Mouse (Mus musculus): Measurements from ENCODE around the gene Cd69.

Cd69 gene

DNA sequence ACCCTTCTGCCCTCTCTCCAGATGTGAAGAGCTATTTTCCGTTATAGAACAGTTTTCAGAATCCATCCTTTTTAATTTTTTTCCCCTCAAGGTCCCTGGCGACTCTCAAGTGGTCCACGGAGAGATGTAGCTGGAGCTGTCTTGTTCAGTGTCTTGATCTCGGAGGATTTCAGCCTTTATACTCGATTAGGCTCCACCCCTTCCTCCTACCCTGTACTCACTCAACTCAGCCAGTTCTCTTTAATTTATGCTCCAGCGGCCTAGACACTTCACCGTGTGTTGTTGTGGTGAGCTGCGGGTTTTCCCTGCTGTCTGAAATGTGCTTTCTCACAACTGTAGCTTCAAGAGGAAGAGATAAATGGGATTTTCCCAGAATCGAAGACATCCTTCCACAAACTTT, at the start of gene Cd69:
Cd69 (minus strand) TSS at position 217 of the 400 bp plus-strand sequence.
- no peak for DNase-seq (ENCODE audit: low read depth, low spot score)

DNA sequence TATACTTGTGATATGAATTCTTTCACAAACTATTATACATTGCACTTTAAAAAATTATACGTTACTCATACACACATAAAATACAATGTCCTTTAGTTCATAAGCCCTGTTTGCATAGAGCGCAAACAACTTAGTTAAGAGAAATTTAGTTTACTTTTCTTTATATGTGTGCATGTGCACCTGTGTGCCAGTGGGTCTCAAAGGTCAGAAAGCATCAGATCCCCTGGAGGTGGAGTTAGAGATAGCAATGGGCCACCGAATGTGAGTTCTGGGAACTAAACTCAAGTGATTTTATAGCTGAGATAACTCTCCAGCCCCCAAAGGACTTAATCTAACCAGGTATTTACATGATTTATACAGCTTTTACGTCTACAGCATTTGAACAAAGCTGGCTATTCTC, 44.1 kb upstream of the Cd69 start:
- no peak for DNase-seq (ENCODE audit: low read depth, low spot score)

- DNase-seq (ENCODE audit: low read depth, low spot score), result no peak
Measured at GRCm38 (mm10) chr6:129318395-129318794, 43.2 kb upstream of the Cd69 start.

GRCm38 (mm10) chr6:129316463-129316862, 41.2 kb upstream of the Cd69 start:
- no peak for DNase-seq (ENCODE audit: low read depth, low spot score)

GRCm38 (mm10) chr6:129315698-129316097, 40.5 kb upstream of the Cd69 start:
- DNase-seq (ENCODE audit: low read depth, low spot score), result no peak

DNA sequence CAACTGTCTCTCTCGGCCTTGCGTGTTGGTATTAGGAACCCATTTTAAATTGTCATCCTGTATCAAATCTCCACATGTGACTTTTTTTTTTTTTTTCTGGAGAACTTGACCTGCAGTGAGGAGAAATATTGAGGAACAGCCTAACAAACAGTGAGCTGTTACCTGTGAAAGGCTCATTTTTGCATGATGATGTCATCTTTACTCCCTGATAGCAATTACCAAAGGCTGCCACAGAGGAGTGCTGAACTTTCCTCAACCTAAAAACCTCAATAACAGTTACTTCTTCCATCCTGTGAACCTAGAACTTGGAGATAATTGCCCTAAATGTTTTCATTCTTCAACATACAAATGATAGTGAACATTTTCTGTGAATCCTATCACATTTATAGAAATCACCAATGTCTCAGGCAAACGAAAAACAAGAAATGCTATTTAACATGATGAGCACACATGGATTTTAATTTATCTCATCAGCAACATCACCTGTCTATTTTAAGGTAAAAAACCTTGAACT, 39.5 kb upstream of the Cd69 start:
- no peak for DNase-seq (ENCODE audit: low read depth, low spot score)

- DNase-seq (ENCODE audit: low read depth, low spot score), result no peak
Measured at GRCm38 (mm10) chr6:129312499-129312898, 37.3 kb upstream of the Cd69 start.

DNA sequence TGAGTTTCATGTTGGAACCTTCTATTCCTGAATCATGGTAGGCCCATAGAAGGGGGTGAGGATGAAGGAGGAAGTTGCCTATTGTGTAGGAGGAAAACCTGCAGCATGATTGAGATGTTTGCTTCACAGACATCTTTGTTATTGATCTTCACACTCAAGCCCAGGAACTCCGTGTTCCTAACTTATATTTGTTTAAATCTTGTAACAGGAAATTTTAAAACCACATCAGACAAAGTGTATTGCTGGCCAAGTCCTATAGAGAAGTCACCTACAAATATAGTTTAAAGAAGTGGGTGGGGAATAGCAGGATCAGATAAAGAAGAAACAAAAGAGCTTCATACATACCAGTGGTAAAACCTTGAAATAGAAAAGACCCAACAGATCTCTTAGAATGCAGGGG, 28.9 kb upstream of the Cd69 start:
- no peak for DNase-seq (ENCODE audit: low read depth, low spot score)

DNA sequence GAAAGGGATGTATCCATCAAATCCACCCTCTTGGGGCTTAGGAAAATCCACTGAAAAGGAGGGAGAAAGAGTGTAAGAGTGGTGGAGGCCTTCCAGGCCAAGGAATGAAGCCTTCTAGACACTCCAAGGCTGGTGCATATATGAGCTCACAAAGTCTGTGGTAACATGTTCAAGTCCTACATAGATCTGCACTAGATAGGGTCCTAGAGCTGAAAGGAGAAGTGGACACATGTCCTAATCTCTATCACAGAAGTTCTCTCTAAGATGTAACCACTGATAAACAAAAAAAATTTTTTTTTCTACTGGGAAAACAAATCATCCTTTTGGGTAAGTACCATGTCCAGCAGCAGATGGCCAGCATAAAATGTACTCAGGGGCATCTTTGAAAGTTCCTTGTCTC, 13.5 kb upstream of the Cd69 start:
- DNase-seq (ENCODE audit: low read depth, low spot score), result no peak

- DNase-seq (ENCODE audit: low read depth, low spot score), result no peak
Measured at GRCm38 (mm10) chr6:129284384-129285104, 9.3 kb upstream of the Cd69 start.

DNA sequence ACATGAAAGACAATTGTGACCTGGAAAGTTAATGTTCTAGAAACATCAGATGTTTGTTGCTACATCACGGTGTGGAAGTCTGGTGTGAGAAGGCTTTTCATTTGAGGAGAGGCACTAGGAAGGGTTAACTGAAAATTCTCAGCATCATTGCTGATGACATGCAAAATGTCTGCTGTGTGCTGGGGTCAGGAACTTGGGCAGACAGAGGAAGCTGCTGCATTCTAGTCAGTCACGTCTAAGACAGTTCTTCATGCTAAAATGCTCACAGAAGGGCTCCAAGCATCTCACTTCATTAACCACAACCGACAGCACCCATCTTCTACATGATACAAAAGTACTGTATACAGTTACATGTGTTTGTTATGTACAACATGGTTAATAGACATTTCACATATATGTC, 8.0 kb upstream of the Cd69 start:
- DNase-seq (ENCODE audit: low read depth, low spot score), result no peak

- DNase-seq (ENCODE audit: low read depth, low spot score), result no peak
Measured at GRCm38 (mm10) chr6:129276483-129276882, 1.2 kb upstream of the Cd69 start.

DNA sequence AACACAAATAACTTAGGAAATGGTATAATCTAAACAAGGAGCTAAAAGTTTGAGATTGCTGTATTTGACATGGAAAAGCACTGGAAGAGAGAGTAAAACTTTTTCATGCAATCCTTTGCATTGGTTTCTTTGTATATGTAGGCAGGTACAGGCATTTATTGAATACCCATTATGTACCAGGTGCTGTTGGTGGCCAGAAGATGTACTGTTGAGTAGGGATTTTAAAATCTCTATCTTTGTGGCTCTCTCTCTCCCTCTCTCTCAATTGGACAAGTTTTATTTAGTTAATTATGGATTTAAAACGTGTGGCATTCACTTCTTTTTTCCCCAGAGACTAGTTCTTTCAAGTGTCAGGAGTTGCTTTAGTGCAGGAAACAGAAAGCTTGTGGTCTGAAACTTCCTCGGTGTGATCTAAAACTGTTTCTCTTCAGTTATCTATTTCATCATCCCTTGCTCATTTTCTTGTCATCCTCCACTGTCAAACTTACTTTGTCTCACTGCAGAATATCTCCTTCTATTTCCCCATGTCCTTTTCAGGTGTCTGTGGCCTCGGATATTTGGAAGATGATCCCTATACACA, 478 bp upstream of the Cd69 start:
- DNase-seq (ENCODE audit: low read depth, low spot score), result no peak

DNA sequence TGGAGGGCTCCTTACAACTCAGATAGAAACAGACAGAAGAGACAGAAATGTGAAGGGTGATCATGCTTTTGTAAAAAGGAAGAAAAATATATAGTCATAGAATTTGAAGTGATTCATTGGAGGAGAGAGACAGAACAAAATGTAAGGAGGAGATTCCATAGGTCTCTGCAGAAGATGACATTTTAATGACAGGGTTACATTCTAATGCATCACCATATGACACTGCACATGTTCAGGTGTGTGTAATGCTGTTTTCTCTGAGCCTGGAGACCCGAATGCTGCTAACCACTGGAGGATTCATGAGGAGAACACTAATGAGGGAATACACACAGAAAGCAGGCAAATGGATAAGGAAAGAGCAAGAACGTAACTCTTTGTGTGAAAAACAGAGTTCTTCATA, 760 bp downstream of the Cd69 start:
- DNase-seq (ENCODE audit: low read depth, low spot score), result no peak

- DNase-seq (ENCODE audit: low read depth, low spot score), result no peak
Measured at GRCm38 (mm10) chr6:129273662-129274061, 1.6 kb downstream of the Cd69 start.

GRCm38 (mm10) chr6:129266438-129267022, 8.7 kb downstream of the Cd69 start:
- no peak for DNase-seq (ENCODE audit: low read depth, low spot score)

DNA sequence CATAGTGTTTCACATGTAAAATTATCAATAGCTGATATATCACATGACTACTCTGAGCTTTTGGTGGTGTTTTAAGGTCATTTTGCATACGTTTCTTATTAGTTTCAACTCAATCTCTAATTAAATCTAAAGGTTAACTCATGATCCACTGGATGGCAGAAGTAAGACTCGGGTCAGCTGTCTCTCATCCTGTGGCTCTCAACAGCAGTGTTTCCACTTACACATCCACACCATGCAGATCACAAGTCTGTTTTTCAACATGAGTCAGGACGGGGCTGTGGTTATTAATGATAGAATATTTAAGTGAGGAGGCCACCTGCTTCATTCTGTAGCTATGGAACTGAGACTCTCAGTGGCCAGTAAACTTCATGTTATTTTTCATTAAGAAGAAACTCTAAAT, 9.4 kb downstream of the Cd69 start:
- no peak for DNase-seq (ENCODE audit: low read depth, low spot score)

GRCm38 (mm10) chr6:129260940-129261339, 14.3 kb downstream of the Cd69 start:
- no peak for DNase-seq (ENCODE audit: low read depth, low spot score)

GRCm38 (mm10) chr6:129260034-129260433, 15.2 kb downstream of the Cd69 start:
- no peak for DNase-seq (ENCODE audit: low read depth, low spot score)

DNA sequence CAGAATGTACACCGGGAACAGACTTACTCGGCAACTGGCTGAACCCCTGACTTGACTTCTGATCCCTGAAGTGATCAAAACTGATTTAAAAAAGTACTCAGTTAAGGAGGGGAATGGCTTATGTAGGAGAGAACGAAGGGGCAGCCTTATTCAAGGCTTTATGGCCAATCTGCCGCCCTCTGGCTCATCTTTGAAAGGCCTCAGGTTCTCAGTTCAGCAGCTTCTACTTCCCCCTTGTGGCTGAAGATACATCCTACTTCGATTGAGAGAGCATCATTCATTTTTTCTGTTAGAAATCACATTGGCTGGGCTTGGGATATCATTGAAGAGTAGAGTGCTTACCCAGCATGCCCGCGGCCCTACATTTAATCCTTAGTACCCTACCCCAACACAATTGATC, 19.2 kb downstream of the Cd69 start:
- no peak for DNase-seq (ENCODE audit: low read depth, low spot score)

GRCm38 (mm10) chr6:129254949-129255602, 20.2 kb downstream of the Cd69 start:
- DNase-seq (ENCODE audit: low read depth, low spot score), result peak; percentile 57

DNA sequence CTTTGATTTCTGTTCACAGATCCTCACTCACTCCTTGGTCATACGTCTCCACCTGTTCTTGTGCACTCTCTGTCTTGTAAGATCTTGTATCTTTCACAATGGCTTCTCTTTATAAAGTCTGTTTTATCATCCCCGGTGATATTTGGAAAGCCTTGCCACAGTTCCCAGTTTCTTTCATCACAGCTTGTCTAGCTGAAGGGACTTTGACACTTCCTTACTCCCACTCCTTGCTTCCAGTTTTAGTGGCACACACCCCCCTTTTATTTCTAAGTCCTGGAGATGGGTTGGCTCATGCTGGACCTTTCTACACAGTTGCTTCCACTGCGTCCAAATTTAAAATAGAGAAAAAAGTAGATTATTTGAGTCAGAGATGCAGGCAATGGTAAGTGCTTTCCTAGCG, 20.9 kb downstream of the Cd69 start:
- no peak for DNase-seq (ENCODE audit: low read depth, low spot score)

GRCm38 (mm10) chr6:129248243-129248642, 27.0 kb downstream of the Cd69 start:
- no peak for DNase-seq (ENCODE audit: low read depth, low spot score)
